Mouse (Mus musculus): Measurements from ENCODE around the gene Rps16. TPM values are rescaled to one million over a fixed set of nuclear protein-coding genes. Genes with fewer than 3 reads are reported as not detected.

The Rps16 gene
- polyA plus RNA-seq, 1 experiment from 2014 or later, result 653 TPM

DNA sequence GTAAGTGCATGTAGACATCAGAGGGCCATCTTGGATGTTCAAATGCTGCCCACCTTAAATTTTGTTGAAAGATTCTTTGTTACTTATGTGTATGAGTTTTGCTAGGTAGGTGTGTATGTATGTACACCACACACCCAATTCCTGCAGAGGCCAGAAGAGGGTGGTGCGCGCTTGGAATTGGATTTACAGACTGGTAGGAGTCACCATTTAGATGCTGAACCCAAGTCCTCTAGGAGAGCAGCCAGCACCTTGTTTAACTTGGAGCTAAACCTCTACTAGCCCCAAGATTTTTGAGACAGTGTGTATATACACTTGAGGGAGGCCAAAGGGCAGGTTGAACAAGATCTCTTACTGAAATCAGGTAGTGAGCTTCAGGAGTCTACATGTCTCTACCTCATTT is 2.8 kb downstream of the Rps16 start:
- Histone ChIP-seq H3K27ac (ENCODE audit: low read depth) (no peak overlapping the region), H3K4me1 (ENCODE audit: insufficient read depth) (peaks cover 25% of the 10 kb centered on the region), H3K9me3 (ENCODE audit: low read length) (no peaks in the 10 kb centered on the region), H3K4me3 (ENCODE audit: low read depth, low read length) (no peak overlapping the region), H3K4me2 (ENCODE audit: low read depth, low read length) (no peak overlapping the region), H3K27me3 (ENCODE audit: insufficient read depth, low read length) (no peaks in the 10 kb centered on the region), H3K9ac (replicated peaks) (no peak overlapping the region), H3K36me3 (replicated peaks; ENCODE audit: insufficient read depth, low read length) (peaks cover 23% of the 10 kb centered on the region)
- ATAC-seq (no peak), DNase-seq (no peak)
- peak; percentile 24; the same call in 1 of the 2 replicates for TF ChIP-seq CTCF (IDR thresholded peaks at IDR 0.05; ENCODE audit: low read depth)
- TF ChIP-seq EP300 (IDR thresholded peaks at IDR 0.05; ENCODE audit: low read depth), result no peak
- WGBS (ENCODE audit: insufficient replicate concordance), result 85% methylated on average over 2 of the region's 2 CpGs

DNA sequence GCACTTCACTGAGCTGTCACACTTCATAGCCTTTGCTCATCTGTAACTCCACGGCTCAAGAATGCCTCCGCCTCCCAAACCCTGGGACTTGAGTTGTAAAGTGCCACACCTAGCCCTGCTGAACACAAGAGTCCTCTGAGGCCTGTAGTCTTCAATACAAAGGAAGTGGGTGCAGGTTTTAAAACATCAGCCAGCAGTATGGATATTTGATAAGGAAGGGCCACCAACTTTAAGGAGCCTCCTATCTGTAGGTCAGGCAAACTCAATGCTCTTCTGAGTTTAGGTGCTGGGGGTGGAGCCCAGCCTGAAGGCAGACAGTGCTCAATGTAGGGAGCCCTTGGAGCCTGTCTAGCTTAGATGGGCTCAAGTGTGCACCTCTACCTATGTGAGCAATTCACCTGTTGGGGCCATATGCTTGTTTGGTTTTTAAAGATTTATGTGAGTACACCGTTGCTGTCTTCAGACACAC is 3.7 kb downstream of the Rps16 start:
- H3K27ac ChIP-seq (ENCODE audit: low read depth), result no peak overlapping the region
- peaks cover 23% of the 10 kb centered on the region for H3K36me3 ChIP-seq (replicated peaks; ENCODE audit: insufficient read depth, low read length)
- H3K4me3 ChIP-seq (ENCODE audit: low read depth, low read length), result no peak overlapping the region
- H3K27me3 ChIP-seq (ENCODE audit: insufficient read depth, low read length), result no peaks in the 10 kb centered on the region
- no peak overlapping the region for H3K9ac ChIP-seq (replicated peaks)
- DNase-seq (no peak), ATAC-seq (no peak)
- TF ChIP-seq EP300 (IDR thresholded peaks at IDR 0.05; ENCODE audit: low read depth), result no peak
- TF ChIP-seq CTCF (IDR thresholded peaks at IDR 0.05; ENCODE audit: low read depth), result no peak
- no peaks in the 10 kb centered on the region for H3K9me3 ChIP-seq (ENCODE audit: low read length)
- peaks cover 32% of the 10 kb centered on the region for H3K4me1 ChIP-seq (ENCODE audit: insufficient read depth)
- WGBS (ENCODE audit: insufficient replicate concordance), result 72% methylated on average over 3 of the region's 3 CpGs
- H3K4me2 ChIP-seq (ENCODE audit: low read depth, low read length), result no peak overlapping the region

DNA sequence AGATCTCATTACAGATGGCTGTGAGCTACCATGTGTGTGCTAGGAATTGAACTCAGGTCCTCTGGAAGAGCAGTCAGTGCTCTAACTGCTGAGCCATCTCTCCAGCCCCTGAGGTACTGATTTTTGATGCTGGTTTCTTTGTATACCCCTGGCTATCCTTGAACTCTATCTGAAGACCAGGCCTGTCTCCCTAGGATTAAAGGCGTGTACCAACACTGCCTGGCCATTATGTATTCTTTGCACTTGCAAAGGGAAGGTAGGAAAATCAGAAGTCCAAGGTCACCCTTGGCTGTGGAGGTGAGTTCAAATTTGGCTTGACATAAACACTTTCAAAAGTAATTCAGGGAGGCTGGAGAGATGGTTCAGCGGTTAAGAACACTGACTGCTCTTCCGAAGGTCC is 4.1 kb downstream of the Rps16 start:
- no peak for TF ChIP-seq EP300 (IDR thresholded peaks at IDR 0.05; ENCODE audit: low read depth)
- no peak for TF ChIP-seq CTCF (IDR thresholded peaks at IDR 0.05; ENCODE audit: low read depth)
- Histone ChIP-seq H3K4me3 (ENCODE audit: low read depth, low read length) (no peak overlapping the region), H3K9me3 (ENCODE audit: low read length) (no peaks in the 10 kb centered on the region), H3K9ac (replicated peaks) (no peak overlapping the region), H3K4me1 (ENCODE audit: insufficient read depth) (peaks cover 29% of the 10 kb centered on the region), H3K36me3 (replicated peaks; ENCODE audit: insufficient read depth, low read length) (peaks cover 23% of the 10 kb centered on the region), H3K27me3 (ENCODE audit: insufficient read depth, low read length) (no peaks in the 10 kb centered on the region), H3K4me2 (ENCODE audit: low read depth, low read length) (no peak overlapping the region), H3K27ac (ENCODE audit: low read depth) (no peak overlapping the region)
- no peak for ATAC-seq
- DNase-seq, result no peak
- 90% methylated on average over 3 of the region's 3 CpGs for WGBS (ENCODE audit: insufficient replicate concordance)

DNA sequence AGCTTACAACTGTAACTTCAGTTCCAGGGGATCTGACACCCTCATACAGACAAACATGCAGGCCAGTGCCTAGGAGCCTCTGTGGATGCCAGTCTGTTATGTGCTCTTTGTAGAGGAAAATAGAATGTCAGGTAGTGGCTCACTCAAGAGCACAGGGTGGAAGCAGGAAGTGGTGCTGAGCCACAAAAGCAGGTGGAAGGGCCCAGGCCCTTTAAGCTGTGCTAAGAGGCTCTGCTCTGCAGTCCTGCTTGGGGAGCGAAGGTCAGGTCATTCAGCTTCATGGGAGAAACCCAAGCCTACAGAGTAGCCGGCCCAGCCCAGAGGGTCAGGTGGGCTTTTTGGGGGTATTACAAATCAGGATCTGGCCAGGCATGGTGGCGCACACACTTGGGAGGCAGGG is 4.8 kb downstream of the Rps16 start:
- Histone ChIP-seq H3K9ac (replicated peaks) (no peak overlapping the region), H3K36me3 (replicated peaks; ENCODE audit: insufficient read depth, low read length) (peaks cover 28% of the 10 kb centered on the region), H3K27ac (ENCODE audit: low read depth) (no peak overlapping the region), H3K4me2 (ENCODE audit: low read depth, low read length) (no peak overlapping the region), H3K9me3 (ENCODE audit: low read length) (no peaks in the 10 kb centered on the region), H3K27me3 (ENCODE audit: insufficient read depth, low read length) (no peaks in the 10 kb centered on the region), H3K4me3 (ENCODE audit: low read depth, low read length) (no peak overlapping the region), H3K4me1 (ENCODE audit: insufficient read depth) (peaks cover 23% of the 10 kb centered on the region)
- ATAC-seq (no peak), DNase-seq (no peak)
- no peak for TF ChIP-seq CTCF (IDR thresholded peaks at IDR 0.05; ENCODE audit: low read depth)
- no peak for TF ChIP-seq EP300 (IDR thresholded peaks at IDR 0.05; ENCODE audit: low read depth)
- 80% methylated on average over 3 of the region's 3 CpGs for WGBS (ENCODE audit: insufficient replicate concordance)

DNA sequence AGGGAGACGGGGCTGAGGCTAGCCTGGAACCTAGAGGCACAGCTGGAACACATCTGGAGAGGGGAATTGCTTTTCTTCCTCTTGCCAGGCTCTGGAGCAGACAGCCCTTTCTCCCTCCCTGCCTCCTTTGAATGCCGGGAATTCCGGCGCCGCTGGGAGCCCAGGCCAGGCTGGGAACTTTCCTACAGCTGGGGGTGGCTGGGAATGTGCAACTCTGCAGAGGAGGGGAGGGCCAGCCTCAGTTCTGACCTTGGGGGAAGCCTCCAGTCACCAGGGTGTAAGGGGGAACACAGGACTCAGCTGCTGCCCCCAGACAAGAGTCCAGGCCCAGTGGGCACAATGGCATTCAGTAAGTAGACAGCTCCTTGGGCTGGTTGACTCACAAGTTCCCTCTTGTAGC is 6.5 kb downstream of the Rps16 start:
- no peaks in the 10 kb centered on the region for H3K9me3 ChIP-seq (ENCODE audit: low read length)
- peak overlapping the region; percentile 78 for H3K27ac ChIP-seq (ENCODE audit: low read depth)
- no peaks in the 10 kb centered on the region for H3K27me3 ChIP-seq (ENCODE audit: insufficient read depth, low read length)
- H3K9ac ChIP-seq (replicated peaks), result no peak overlapping the region; the same call in 1 of the 2 replicates
- ATAC-seq, result no peak
- 39% methylated on average over 5 of the region's 5 CpGs for WGBS (ENCODE audit: insufficient replicate concordance)
- H3K4me1 ChIP-seq (ENCODE audit: insufficient read depth), result peaks cover 19% of the 10 kb centered on the region
- peaks cover 29% of the 10 kb centered on the region for H3K36me3 ChIP-seq (replicated peaks; ENCODE audit: insufficient read depth, low read length)
- no peak overlapping the region for H3K4me2 ChIP-seq (ENCODE audit: low read depth, low read length)
- no peak overlapping the region for H3K4me3 ChIP-seq (ENCODE audit: low read depth, low read length)
- TF ChIP-seq CTCF (IDR thresholded peaks at IDR 0.05; ENCODE audit: low read depth) (no peak), EP300 (IDR thresholded peaks at IDR 0.05; ENCODE audit: low read depth) (no peak)
- DNase-seq, result no peak

DNA sequence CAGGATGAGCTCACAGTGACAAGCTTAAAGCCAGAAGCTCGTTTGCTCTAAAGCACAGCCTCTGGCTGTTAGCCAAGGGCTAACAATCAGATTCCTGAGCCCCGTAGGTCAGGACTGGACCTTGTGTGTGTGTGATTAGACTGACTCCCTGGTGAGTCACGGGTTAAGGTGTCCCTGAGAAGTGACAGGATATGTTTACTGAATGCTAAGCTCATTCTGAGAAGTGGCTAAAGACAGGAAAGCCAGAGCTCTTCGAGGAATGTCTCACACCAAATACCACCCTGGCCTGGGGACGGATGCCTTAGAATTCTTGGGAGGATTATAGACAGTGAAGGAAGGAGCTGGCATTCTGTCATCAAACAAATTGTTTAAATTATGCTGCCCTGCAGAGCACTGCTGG is 7.5 kb downstream of the Rps16 start:
- ATAC-seq (peak; percentile 78), DNase-seq (no peak)
- peak overlapping the region; percentile 78 for H3K27ac ChIP-seq (ENCODE audit: low read depth)
- H3K4me2 ChIP-seq (ENCODE audit: low read depth, low read length), result peak overlapping the region; percentile 16; the same call in 1 of the 2 replicates
- WGBS (ENCODE audit: insufficient replicate concordance), result 16% methylated on average over 5 of the region's 5 CpGs
- peaks cover 19% of the 10 kb centered on the region for H3K4me1 ChIP-seq (ENCODE audit: insufficient read depth)
- no peak; the same call in 1 of the 2 replicates for TF ChIP-seq EP300 (IDR thresholded peaks at IDR 0.05; ENCODE audit: low read depth)
- TF ChIP-seq CTCF (IDR thresholded peaks at IDR 0.05; ENCODE audit: low read depth), result no peak
- 0 out of 2 replicates have a peak overlapping the region, but pooled peaks have one; percentile 21 for H3K9ac ChIP-seq (replicated peaks)
- H3K4me3 ChIP-seq (ENCODE audit: low read depth, low read length), result no peak overlapping the region
- no peaks in the 10 kb centered on the region for H3K9me3 ChIP-seq (ENCODE audit: low read length)
- no peaks in the 10 kb centered on the region for H3K27me3 ChIP-seq (ENCODE audit: insufficient read depth, low read length)
- peaks cover 28% of the 10 kb centered on the region for H3K36me3 ChIP-seq (replicated peaks; ENCODE audit: insufficient read depth, low read length)

DNA sequence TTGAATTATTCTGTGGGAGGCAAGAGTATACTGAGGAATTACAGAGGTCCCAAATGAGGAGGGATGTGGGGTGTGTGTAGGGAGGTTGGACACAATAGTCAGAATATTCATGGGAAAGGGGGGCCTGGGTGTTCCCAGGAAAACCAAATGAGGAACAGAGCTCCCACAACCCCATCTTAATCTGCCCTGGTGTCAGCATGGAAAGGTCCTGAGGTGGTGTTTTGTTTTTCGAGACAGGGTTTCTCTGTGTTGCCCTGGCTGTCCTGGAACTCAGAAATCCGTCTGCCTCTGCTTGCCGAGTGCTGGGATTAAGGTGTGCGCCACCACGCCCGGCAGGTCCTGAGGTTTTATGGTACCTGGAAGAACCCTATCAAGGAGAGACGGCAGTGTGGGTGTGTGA is 8.0 kb downstream of the Rps16 start:
- Histone ChIP-seq H3K36me3 (replicated peaks; ENCODE audit: insufficient read depth, low read length) (peaks cover 24% of the 10 kb centered on the region), H3K9me3 (ENCODE audit: low read length) (no peaks in the 10 kb centered on the region), H3K27ac (ENCODE audit: low read depth) (peak overlapping the region; percentile 78), H3K4me1 (ENCODE audit: insufficient read depth) (peaks cover 19% of the 10 kb centered on the region), H3K4me3 (ENCODE audit: low read depth, low read length) (no peak overlapping the region), H3K9ac (replicated peaks) (no peak overlapping the region), H3K4me2 (ENCODE audit: low read depth, low read length) (no peak overlapping the region), H3K27me3 (ENCODE audit: insufficient read depth, low read length) (no peaks in the 10 kb centered on the region)
- ATAC-seq (no peak), DNase-seq (no peak)
- no peak for TF ChIP-seq CTCF (IDR thresholded peaks at IDR 0.05; ENCODE audit: low read depth)
- TF ChIP-seq EP300 (IDR thresholded peaks at IDR 0.05; ENCODE audit: low read depth), result no peak
- WGBS (ENCODE audit: insufficient replicate concordance), result 67% methylated on average over 7 of the region's 7 CpGs

All from liver, postnatal 0 days (tissue).